Mouse (Mus musculus): ENCODE measurements around the gene Il23a.

- TF ChIP-seq EP300 (IDR thresholded peaks at IDR 0.05; ENCODE audit: low read depth), result no peak
- no peak for TF ChIP-seq CTCF (IDR thresholded peaks at IDR 0.05; ENCODE audit: low read depth)
Observed at GRCm38 (mm10) chr10:128280943-128281342, 17.6 kb downstream of the Il23a start.

Data from heart, postnatal 0 days (tissue).